Mouse (Mus musculus) hindbrain, embryonic 12.5 days (tissue): Measurements from ENCODE around the gene March4. TPM values are rescaled to one million over a fixed set of nuclear protein-coding genes. Genes with fewer than 3 reads are reported as not detected.
A peak's percentile ranks its signal among the peaks of the same experiment; 100 is the strongest.

Experiments
- ATAC-seq: fragments of 200-750 bp; cut with Nextera tagmentation; 2 replicates; pipeline ENCODE4 v1.8.0; 2017; ENCODE audit warnings: moderate TSS enrichment; ENCODE audit not compliant: low FRiP score
- H3K27ac ChIP-seq: fragments of 300-500 bp; sonication (generic); 2 replicates; pipeline ENCODE4 v1.5.1; 2016; ENCODE audit warnings: mild to moderate bottlenecking
- H3K27me3 ChIP-seq: fragments of 300-500 bp; sonication (generic); 2 replicates; pipeline ENCODE4 v1.6.1; 2016; ENCODE audit warnings: mild to moderate bottlenecking
- H3K36me3 ChIP-seq: fragments of 300-500 bp; sonication (generic); 2 replicates; pipeline ENCODE4 v1.6.1; 2016; ENCODE audit warnings: mild to moderate bottlenecking
- H3K4me1 ChIP-seq: fragments of 300-500 bp; sonication (generic); 2 replicates; pipeline ENCODE4 v1.6.1; 2016
- H3K4me2 ChIP-seq: fragments of 300-500 bp; sonication (generic); replicated peaks from 2 replicates; pipeline ENCODE4 v1.6.1; 2016; ENCODE audit warnings: mild to moderate bottlenecking
- H3K4me3 ChIP-seq: fragments of 300-500 bp; sonication (generic); 2 replicates; pipeline ENCODE4 v1.5.1; 2016; ENCODE audit warnings: mild to moderate bottlenecking
- H3K9ac ChIP-seq: fragments of 300-500 bp; sonication (generic); 2 replicates; pipeline ENCODE4 v1.6.1; 2016; ENCODE audit warnings: mild to moderate bottlenecking, moderate library complexity
- H3K9me3 ChIP-seq: fragments of 300-500 bp; sonication (generic); replicated peaks from 2 replicates; pipeline ENCODE4 v1.6.1; 2016; ENCODE audit warnings: mild to moderate bottlenecking
- WGBS: fragments of 180-500 bp; shearing (Covaris S2); methylation state at CpG from one replicate; pipeline ENCODE4 v1.1.7; 2016; 5-methylcytosine and 5-hydroxymethylcytosine counted together
- polyA plus RNA-seq: library from polyadenylated mRNA; unstranded; fragments of >200 nt; fragmentation: Nextera tagmentation; extraction: Ambion mirVana; gene quantifications from 2 replicates; pipeline ENCODE4 v1.2.1, GENCODE M21; 2016

Gene March4
- polyA plus RNA-seq, 1 experiment from 2014 or later: 2.9 TPM

GRCm38 (mm10) chr1:72464926-72465583, 71.7 kb downstream of the March4 start:
- Histone ChIP-seq H3K27me3 (no peaks in the 10 kb centered on the region), H3K36me3 (no peaks in the 10 kb centered on the region), H3K4me1 (no peaks in the 10 kb centered on the region), H3K27ac (no peak overlapping the region), H3K9ac (no peak overlapping the region), H3K9me3 (no peaks in the 10 kb centered on the region), H3K4me2 (no peak overlapping the region), H3K4me3 (no peak overlapping the region)
- 50% methylated on average over 12 of the region's 12 CpGs for WGBS
- no peak for ATAC-seq

- 78% methylated on average over 6 of the region's 6 CpGs for WGBS
- Histone ChIP-seq H3K4me1 (no peaks in the 10 kb centered on the region), H3K27me3 (no peaks in the 10 kb centered on the region), H3K36me3 (no peaks in the 10 kb centered on the region), H3K4me3 (no peak overlapping the region), H3K4me2 (no peak overlapping the region), H3K9me3 (no peaks in the 10 kb centered on the region), H3K9ac (no peak overlapping the region), H3K27ac (no peak overlapping the region)
- ATAC-seq: no peak
Measured at GRCm38 (mm10) chr1:72462516-72462915, 74.2 kb downstream of the March4 start.

- Histone ChIP-seq H3K9ac (no peak overlapping the region), H3K4me1 (0 out of 2 replicates have a peak, but pooled peaks cover 7% of the 10 kb centered on the region), H3K4me2 (no peak overlapping the region), H3K27me3 (no peaks in the 10 kb centered on the region), H3K4me3 (no peak overlapping the region), H3K36me3 (no peaks in the 10 kb centered on the region), H3K9me3 (no peaks in the 10 kb centered on the region), H3K27ac (no peak overlapping the region)
- ATAC-seq: no peak
- WGBS: 90% methylated on average over 4 of the region's 4 CpGs
Measured at GRCm38 (mm10) chr1:72457652-72458051, 79.1 kb downstream of the March4 start.

GRCm38 (mm10) chr1:72455923-72456322, 80.8 kb downstream of the March4 start:
- WGBS: 58% methylated on average over 4 of the region's 4 CpGs
- no peaks in the 10 kb centered on the region for H3K27me3 ChIP-seq
- no peak overlapping the region for H3K4me3 ChIP-seq
- ATAC-seq: peak; percentile 81
- H3K9me3 ChIP-seq: no peaks in the 10 kb centered on the region
- peak overlapping the region; percentile 80 for H3K27ac ChIP-seq
- no peak overlapping the region for H3K4me2 ChIP-seq
- no peak overlapping the region for H3K9ac ChIP-seq
- H3K36me3 ChIP-seq: no peaks in the 10 kb centered on the region
- H3K4me1 ChIP-seq: 0 out of 2 replicates have a peak, but pooled peaks cover 7% of the 10 kb centered on the region

GRCm38 (mm10) chr1:72454733-72455201, 82.0 kb downstream of the March4 start:
- Histone ChIP-seq H3K4me3 (no peak overlapping the region), H3K9ac (no peak overlapping the region), H3K36me3 (no peaks in the 10 kb centered on the region), H3K4me1 (0 out of 2 replicates have a peak, but pooled peaks cover 7% of the 10 kb centered on the region), H3K27ac (peak overlapping the region; percentile 83), H3K9me3 (no peaks in the 10 kb centered on the region), H3K4me2 (no peak overlapping the region), H3K27me3 (no peaks in the 10 kb centered on the region)
- peak; percentile 63 for ATAC-seq
- 53% methylated on average over 6 of the region's 6 CpGs for WGBS

GRCm38 (mm10) chr1:72452839-72453238, 83.9 kb downstream of the March4 start:
- WGBS: 80% methylated on average over 2 of the region's 2 CpGs
- H3K9ac ChIP-seq: no peak overlapping the region

GRCm38 (mm10) chr1:72450790-72451189, 85.9 kb downstream of the March4 start:
- 0 out of 2 replicates have a peak, but pooled peaks cover 2% of the 10 kb centered on the region for H3K4me1 ChIP-seq
- H3K9me3 ChIP-seq: no peaks in the 10 kb centered on the region
- no peak overlapping the region for H3K4me3 ChIP-seq
- H3K4me2 ChIP-seq: no peak overlapping the region
- no peak for ATAC-seq
- no peak overlapping the region for H3K9ac ChIP-seq
- WGBS: 65% methylated on average over 4 of the region's 4 CpGs
- no peak overlapping the region for H3K27ac ChIP-seq
- no peaks in the 10 kb centered on the region for H3K27me3 ChIP-seq
- H3K36me3 ChIP-seq: no peaks in the 10 kb centered on the region

More at GRCm38 (mm10) chr1:72452839-72453238, 83.9 kb downstream of the March4 start:
- Histone ChIP-seq H3K36me3 (no peaks in the 10 kb centered on the region), H3K4me1 (0 out of 2 replicates have a peak, but pooled peaks cover 7% of the 10 kb centered on the region), H3K9me3 (no peaks in the 10 kb centered on the region), H3K27me3 (no peaks in the 10 kb centered on the region), H3K4me2 (no peak overlapping the region), H3K4me3 (no peak overlapping the region), H3K27ac (no peak overlapping the region)
- ATAC-seq: no peak

GRCm38 (mm10) chr1:72449752-72450151, 87.0 kb downstream of the March4 start:
- Histone ChIP-seq H3K36me3 (no peaks in the 10 kb centered on the region), H3K4me2 (no peak overlapping the region), H3K4me1 (0 out of 2 replicates have a peak, but pooled peaks cover 2% of the 10 kb centered on the region), H3K27ac (no peak overlapping the region), H3K9ac (no peak overlapping the region), H3K9me3 (no peaks in the 10 kb centered on the region), H3K27me3 (no peaks in the 10 kb centered on the region), H3K4me3 (no peak overlapping the region)
- WGBS: 91% methylated on average over 3 of the region's 3 CpGs
- ATAC-seq: no peak

- peaks cover 5% of the 10 kb centered on the region; the same call in 1 of the 2 replicates for H3K4me1 ChIP-seq
- WGBS: 86% methylated on average over 2 of the region's 2 CpGs
- H3K9ac ChIP-seq: no peak overlapping the region
- H3K9me3 ChIP-seq: no peaks in the 10 kb centered on the region
- H3K4me3 ChIP-seq: no peak overlapping the region
- H3K27ac ChIP-seq: no peak overlapping the region
- no peaks in the 10 kb centered on the region for H3K36me3 ChIP-seq
- no peak for ATAC-seq
- no peak overlapping the region for H3K4me2 ChIP-seq
- H3K27me3 ChIP-seq: no peaks in the 10 kb centered on the region
Measured at GRCm38 (mm10) chr1:72442747-72443146, 94.0 kb downstream of the March4 start.

GRCm38 (mm10) chr1:72439146-72439545, 97.6 kb downstream of the March4 start:
- no peaks in the 10 kb centered on the region for H3K36me3 ChIP-seq
- peaks cover 5% of the 10 kb centered on the region; the same call in 1 of the 2 replicates for H3K4me1 ChIP-seq
- no peaks in the 10 kb centered on the region for H3K27me3 ChIP-seq
- H3K4me2 ChIP-seq: no peak overlapping the region
- no peak overlapping the region for H3K4me3 ChIP-seq
- ATAC-seq: no peak
- H3K9ac ChIP-seq: no peak overlapping the region
- H3K27ac ChIP-seq: no peak overlapping the region
- no peaks in the 10 kb centered on the region for H3K9me3 ChIP-seq
- WGBS: 73% methylated on average over 8 of the region's 8 CpGs

- Histone ChIP-seq H3K9me3 (no peaks in the 10 kb centered on the region), H3K4me2 (no peak overlapping the region), H3K27me3 (no peaks in the 10 kb centered on the region), H3K27ac (no peak overlapping the region), H3K4me3 (no peak overlapping the region), H3K36me3 (no peaks in the 10 kb centered on the region), H3K4me1 (peaks cover 5% of the 10 kb centered on the region; the same call in 1 of the 2 replicates), H3K9ac (no peak overlapping the region)
- WGBS: 77% methylated on average over 5 of the region's 5 CpGs
- no peak for ATAC-seq
Measured at GRCm38 (mm10) chr1:72436967-72437366, 99.8 kb downstream of the March4 start.

- H3K4me2 ChIP-seq: no peak overlapping the region
- no peaks in the 10 kb centered on the region for H3K9me3 ChIP-seq
- H3K4me1 ChIP-seq: peaks cover 4% of the 10 kb centered on the region; the same call in 1 of the 2 replicates
- ATAC-seq: no peak
- no peaks in the 10 kb centered on the region for H3K27me3 ChIP-seq
- no peak overlapping the region for H3K27ac ChIP-seq
- 58% methylated on average over 3 of the region's 3 CpGs for WGBS
- H3K9ac ChIP-seq: no peak overlapping the region
- H3K36me3 ChIP-seq: no peaks in the 10 kb centered on the region
- H3K4me3 ChIP-seq: no peak overlapping the region
Measured at GRCm38 (mm10) chr1:72434510-72434909, 102.2 kb downstream of the March4 start.

GRCm38 (mm10) chr1:72432579-72432978, 104.2 kb downstream of the March4 start:
- ATAC-seq: no peak
- H3K4me3 ChIP-seq: no peak overlapping the region
- 90% methylated on average over 1 of the region's 1 CpGs for WGBS
- H3K9me3 ChIP-seq: no peaks in the 10 kb centered on the region
- no peaks in the 10 kb centered on the region for H3K4me1 ChIP-seq
- no peaks in the 10 kb centered on the region for H3K36me3 ChIP-seq
- no peak overlapping the region for H3K9ac ChIP-seq
- no peak overlapping the region for H3K27ac ChIP-seq
- H3K27me3 ChIP-seq: no peaks in the 10 kb centered on the region
- no peak overlapping the region for H3K4me2 ChIP-seq
